Mouse (Mus musculus) myocyte (in vitro differentiated cells): Measurements from ENCODE around the gene Barx1. TPM values are rescaled to one million over a fixed set of nuclear protein-coding genes. Genes with fewer than 3 reads are reported as not detected.

Experiments
- H3K27me3 ChIP-seq: one replicate; pipeline ENCODE4 v1.6.1; 2011; ENCODE audit not compliant: control insufficient read depth, insufficient read depth, insufficient read length
- H3K36me3 ChIP-seq: one replicate; pipeline ENCODE4 v1.6.1; 2011; ENCODE audit not compliant: control insufficient read depth, insufficient read depth
- H3K4me2 ChIP-seq: one replicate; pipeline ENCODE4 v1.6.1; 2011; ENCODE audit warnings: low read depth, control low read depth
- H3K4me3 ChIP-seq: one replicate; pipeline ENCODE4 v1.5.1; 2011; ENCODE audit warnings: mild to moderate bottlenecking, control low read depth, moderate library complexity
- H3K79me2 ChIP-seq: one replicate; pipeline ENCODE4 v1.6.1; 2011; ENCODE audit not compliant: control insufficient read depth, insufficient read depth
- H3ac ChIP-seq: one replicate; pipeline ENCODE4 v1.6.1; 2011; ENCODE audit not compliant: control insufficient read depth, insufficient read length
- POLR2A ChIP-seq: IDR thresholded peaks from one replicate; pipeline ENCODE4 v1.6.1; 2011; ENCODE audit warnings: low read depth, mild to moderate bottlenecking, control low read depth, moderate library complexity; ENCODE audit not compliant: insufficient read length
- REST ChIP-seq: IDR thresholded peaks from one replicate; pipeline ENCODE4 v1.6.1; 2011; ENCODE audit warnings: mild to moderate bottlenecking, control low read depth, moderate library complexity; ENCODE audit not compliant: insufficient read depth, insufficient read length
- SRF ChIP-seq: IDR thresholded peaks from one replicate; pipeline ENCODE4 v1.6.1; 2011; ENCODE audit warnings: low read depth; ENCODE audit not compliant: control insufficient read depth, insufficient read length
- polyA plus RNA-seq: library from polyadenylated mRNA; unstranded; fragments of >200 nt; fragmentation: generic; extraction: Trizol; gene quantifications from one replicate; pipeline ENCODE4 v1.2.1, GENCODE M21; 2012; ENCODE audit warnings: missing spikeins

Barx1 gene
- polyA plus RNA-seq, 1 experiment, result not detected

DNA sequence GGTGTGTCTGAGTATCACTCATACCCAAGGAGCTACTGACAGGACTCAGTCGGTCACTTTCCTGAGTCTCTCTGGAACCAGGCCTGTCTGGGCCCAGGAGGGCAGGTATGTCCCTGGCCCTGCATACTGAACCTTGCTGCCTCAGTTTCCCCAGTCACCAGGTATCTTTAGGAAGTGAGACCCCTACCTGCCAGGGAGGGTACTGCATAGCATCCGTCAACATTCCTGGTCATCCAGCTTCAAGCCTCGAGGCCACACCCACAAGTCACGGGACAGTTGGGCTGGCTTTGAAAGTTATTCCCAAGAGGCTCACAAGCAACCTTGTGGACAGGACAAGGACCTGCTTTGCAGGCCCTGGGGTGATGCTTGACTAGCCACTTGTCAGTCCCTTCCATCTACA, 53.3 kb downstream of the Barx1 start:
- no peak overlapping the region for H3K4me2 ChIP-seq
- no peak overlapping the region for H3K4me3 ChIP-seq
- no peak overlapping the region for H3ac ChIP-seq
- no peaks in the 10 kb centered on the region for H3K79me2 ChIP-seq
- peaks cover 28% of the 10 kb centered on the region for H3K27me3 ChIP-seq
- H3K36me3 ChIP-seq, result no peaks in the 10 kb centered on the region
- TF ChIP-seq REST, result no peak
- no peak for TF ChIP-seq POLR2A
- TF ChIP-seq SRF, result no peak

Other genes starting within 250 kb of the Barx1 start
- 1.6 TPM for gene Zfp169, start 149.5 kb upstream of the Barx1 start, polyA plus RNA-seq
- 0.49 TPM for gene A830005F24Rik, start 149.4 kb upstream of the Barx1 start, polyA plus RNA-seq
- gene Ptpdc1, start 37.3 kb upstream of the Barx1 start, polyA plus RNA-seq, result 4.4 TPM
- gene Phf2, start 208.1 kb downstream of the Barx1 start, polyA plus RNA-seq, result 21.5 TPM